Mouse (Mus musculus): ENCODE measurements around the gene Srsf5. TPM values are rescaled to one million over a fixed set of nuclear protein-coding genes. Genes with fewer than 3 reads are reported as not detected.

The Srsf5 gene
- polyA plus RNA-seq, 1 experiment from 2014 or later = 357 TPM

DNA sequence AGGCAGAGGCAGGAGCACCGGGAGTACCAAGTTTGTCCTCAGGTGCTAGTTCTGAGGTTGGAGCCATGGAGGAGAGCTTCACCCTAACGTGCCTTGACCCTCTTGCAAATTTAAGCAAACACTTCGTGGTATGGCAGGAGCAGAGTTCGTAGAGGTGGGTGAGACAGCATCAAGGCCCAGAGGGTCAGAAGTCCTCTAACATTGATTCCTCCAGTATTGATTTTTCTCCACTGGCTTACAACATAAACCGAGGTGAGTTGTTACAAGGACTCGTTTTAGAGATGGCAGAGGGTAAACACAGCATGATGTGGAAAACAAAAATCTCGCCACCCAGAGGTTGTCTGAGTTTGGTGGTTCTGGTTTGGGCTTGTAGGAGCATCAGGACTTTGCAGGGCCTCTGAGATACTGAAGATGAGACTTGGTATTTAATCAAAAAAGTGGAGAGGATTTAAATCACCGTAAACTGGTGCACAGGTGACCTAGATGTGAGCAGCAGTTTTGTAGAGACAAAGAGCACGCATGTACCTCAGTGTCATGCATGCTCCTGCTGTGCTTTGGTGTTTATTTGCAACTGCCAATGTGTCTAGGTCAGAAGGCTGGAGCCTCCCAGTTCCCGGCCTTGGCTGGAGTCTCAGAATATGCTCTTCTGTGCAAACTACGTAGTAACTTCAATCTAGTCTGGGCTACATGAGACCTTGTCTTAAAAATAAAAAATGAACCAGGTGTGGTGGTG is 30.8 kb downstream of the Srsf5 start:
- Histone ChIP-seq H3K9ac (no peak overlapping the region), H3K4me1 (no peaks in the 10 kb centered on the region), H3K4me3 (no peak overlapping the region), H3K27me3 (replicated peaks) (0 out of 2 replicates have a peak, but pooled peaks cover 8% of the 10 kb centered on the region), H3K27ac (peak overlapping the region; percentile 50; the same call in 1 of the 2 replicates), H3K9me3 (replicated peaks) (no peaks in the 10 kb centered on the region), H3K4me2 (no peak overlapping the region), H3K36me3 (no peaks in the 10 kb centered on the region)
- 56% methylated on average over 11 of the region's 11 CpGs for WGBS (ENCODE audit: insufficient replicate concordance)
- ATAC-seq = peak; percentile 66; the same call in 1 of the 2 replicates

DNA sequence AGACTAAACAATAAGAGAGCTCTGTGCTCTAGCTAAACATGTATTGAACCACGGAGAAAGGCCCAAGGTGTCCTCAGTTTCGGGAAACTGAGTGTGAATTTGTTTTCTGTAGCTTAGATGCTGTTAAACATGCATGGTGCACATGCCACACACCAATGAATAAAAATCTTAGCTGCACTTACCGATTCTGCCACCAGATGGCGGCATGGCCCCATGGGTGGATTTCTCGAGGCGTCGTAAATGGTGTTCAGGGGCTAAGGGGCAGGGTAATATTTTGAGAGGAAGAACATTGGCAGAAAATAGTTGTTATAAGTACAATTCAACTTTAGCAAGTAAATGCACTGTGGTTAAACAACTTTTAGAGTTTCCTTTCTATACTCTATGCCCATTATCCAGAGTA is 37.0 kb downstream of the Srsf5 start:
- no peak for ATAC-seq
- no peaks in the 10 kb centered on the region for H3K9me3 ChIP-seq (replicated peaks)
- no peak overlapping the region for H3K4me3 ChIP-seq
- WGBS (ENCODE audit: insufficient replicate concordance) = under 1% methylated on average over 7 of the region's 7 CpGs
- no peak overlapping the region for H3K9ac ChIP-seq
- no peaks in the 10 kb centered on the region for H3K4me1 ChIP-seq
- no peaks in the 10 kb centered on the region for H3K27me3 ChIP-seq (replicated peaks)
- H3K4me2 ChIP-seq = no peak overlapping the region
- H3K27ac ChIP-seq = no peak overlapping the region
- H3K36me3 ChIP-seq = no peaks in the 10 kb centered on the region

GRCm38 (mm10) chr12:80983695-80984094 is 38.4 kb downstream of the Srsf5 start:
- H3K4me1 ChIP-seq = no peaks in the 10 kb centered on the region
- no peak for ATAC-seq
- H3K4me2 ChIP-seq = no peak overlapping the region
- H3K36me3 ChIP-seq = no peaks in the 10 kb centered on the region
- WGBS (ENCODE audit: insufficient replicate concordance) = 57% methylated on average over 9 of the region's 9 CpGs
- no peak overlapping the region for H3K4me3 ChIP-seq
- no peak overlapping the region for H3K27ac ChIP-seq
- no peaks in the 10 kb centered on the region for H3K9me3 ChIP-seq (replicated peaks)
- no peaks in the 10 kb centered on the region for H3K27me3 ChIP-seq (replicated peaks)
- H3K9ac ChIP-seq = no peak overlapping the region

- no peak overlapping the region for H3K4me2 ChIP-seq
- 62% methylated on average over 4 of the region's 4 CpGs for WGBS (ENCODE audit: insufficient replicate concordance)
- H3K4me3 ChIP-seq = no peak overlapping the region
- no peak overlapping the region for H3K27ac ChIP-seq
- H3K9me3 ChIP-seq (replicated peaks) = no peaks in the 10 kb centered on the region
- H3K36me3 ChIP-seq = no peaks in the 10 kb centered on the region
- no peak overlapping the region for H3K9ac ChIP-seq
- no peaks in the 10 kb centered on the region for H3K4me1 ChIP-seq
- no peak for ATAC-seq
- no peaks in the 10 kb centered on the region for H3K27me3 ChIP-seq (replicated peaks)
These were observed 41.3 kb downstream of the Srsf5 start for GRCm38 (mm10) chr12:80986628-80987027.

- no peak for ATAC-seq
- H3K27ac ChIP-seq = no peak overlapping the region
- WGBS (ENCODE audit: insufficient replicate concordance) = 74% methylated on average over 3 of the region's 3 CpGs
These were observed 43.0 kb downstream of the Srsf5 start for GRCm38 (mm10) chr12:80988286-80988685.

GRCm38 (mm10) chr12:80990901-80991445 is 45.7 kb downstream of the Srsf5 start:
- ATAC-seq = no peak
- 75% methylated on average over 13 of the region's 13 CpGs for WGBS (ENCODE audit: insufficient replicate concordance)
- Histone ChIP-seq H3K36me3 (no peaks in the 10 kb centered on the region), H3K9ac (no peak overlapping the region), H3K4me2 (no peak overlapping the region), H3K4me1 (no peaks in the 10 kb centered on the region), H3K27ac (no peak overlapping the region), H3K9me3 (replicated peaks) (no peaks in the 10 kb centered on the region), H3K27me3 (replicated peaks) (no peaks in the 10 kb centered on the region), H3K4me3 (no peak overlapping the region)

More at GRCm38 (mm10) chr12:80988286-80988685, 43.0 kb downstream of the Srsf5 start:
- Histone ChIP-seq H3K36me3 (no peaks in the 10 kb centered on the region), H3K4me3 (no peak overlapping the region), H3K9ac (no peak overlapping the region), H3K9me3 (replicated peaks) (no peaks in the 10 kb centered on the region), H3K4me2 (no peak overlapping the region), H3K4me1 (no peaks in the 10 kb centered on the region), H3K27me3 (replicated peaks) (no peaks in the 10 kb centered on the region)

GRCm38 (mm10) chr12:80991806-80992205 is 46.5 kb downstream of the Srsf5 start:
- Histone ChIP-seq H3K4me3 (no peak overlapping the region), H3K27me3 (replicated peaks) (no peaks in the 10 kb centered on the region), H3K9ac (no peak overlapping the region), H3K9me3 (replicated peaks) (no peaks in the 10 kb centered on the region), H3K4me1 (no peaks in the 10 kb centered on the region), H3K27ac (no peak overlapping the region), H3K36me3 (no peaks in the 10 kb centered on the region), H3K4me2 (no peak overlapping the region)
- WGBS (ENCODE audit: insufficient replicate concordance) = 63% methylated on average over 10 of the region's 10 CpGs
- no peak for ATAC-seq

- 69% methylated on average over 8 of the region's 8 CpGs for WGBS (ENCODE audit: insufficient replicate concordance)
- ATAC-seq = no peak
These were observed 47.3 kb downstream of the Srsf5 start for GRCm38 (mm10) chr12:80992540-80993122.

DNA sequence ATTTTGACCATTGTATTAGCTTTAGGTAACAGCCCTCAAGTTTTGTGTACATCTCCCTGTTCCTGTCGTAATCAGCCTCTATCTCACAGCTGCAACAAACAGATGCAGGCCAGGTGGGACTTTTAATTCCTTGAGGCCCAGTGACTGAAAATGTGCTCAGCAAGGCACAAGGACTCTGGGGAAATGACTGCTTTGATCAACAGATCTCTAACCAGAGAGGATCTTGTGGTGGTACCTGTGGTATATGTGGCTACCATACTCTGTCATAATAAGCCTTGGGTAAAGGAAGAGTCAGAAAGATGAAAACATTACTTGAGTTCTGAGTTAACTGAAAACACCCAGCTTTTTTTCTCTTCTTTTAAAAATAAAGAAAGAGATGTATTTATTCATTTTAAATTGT is 48.5 kb downstream of the Srsf5 start:
- no peaks in the 10 kb centered on the region for H3K9me3 ChIP-seq (replicated peaks)
- no peaks in the 10 kb centered on the region for H3K36me3 ChIP-seq
- no peaks in the 10 kb centered on the region for H3K4me1 ChIP-seq
- no peak overlapping the region for H3K27ac ChIP-seq
- H3K4me2 ChIP-seq = no peak overlapping the region
- H3K9ac ChIP-seq = no peak overlapping the region
- peaks cover 11% of the 10 kb centered on the region for H3K27me3 ChIP-seq (replicated peaks)
- 60% methylated on average over 1 of the region's 1 CpGs for WGBS (ENCODE audit: insufficient replicate concordance)
- ATAC-seq = no peak
- no peak overlapping the region for H3K4me3 ChIP-seq

More at GRCm38 (mm10) chr12:80992540-80993122, 47.3 kb downstream of the Srsf5 start:
- H3K4me2 ChIP-seq = no peak overlapping the region
- H3K9me3 ChIP-seq (replicated peaks) = no peaks in the 10 kb centered on the region
- H3K9ac ChIP-seq = no peak overlapping the region
- no peak overlapping the region for H3K27ac ChIP-seq
- peaks cover 2% of the 10 kb centered on the region for H3K27me3 ChIP-seq (replicated peaks)
- no peaks in the 10 kb centered on the region for H3K36me3 ChIP-seq
- H3K4me3 ChIP-seq = no peak overlapping the region
- no peaks in the 10 kb centered on the region for H3K4me1 ChIP-seq

DNA sequence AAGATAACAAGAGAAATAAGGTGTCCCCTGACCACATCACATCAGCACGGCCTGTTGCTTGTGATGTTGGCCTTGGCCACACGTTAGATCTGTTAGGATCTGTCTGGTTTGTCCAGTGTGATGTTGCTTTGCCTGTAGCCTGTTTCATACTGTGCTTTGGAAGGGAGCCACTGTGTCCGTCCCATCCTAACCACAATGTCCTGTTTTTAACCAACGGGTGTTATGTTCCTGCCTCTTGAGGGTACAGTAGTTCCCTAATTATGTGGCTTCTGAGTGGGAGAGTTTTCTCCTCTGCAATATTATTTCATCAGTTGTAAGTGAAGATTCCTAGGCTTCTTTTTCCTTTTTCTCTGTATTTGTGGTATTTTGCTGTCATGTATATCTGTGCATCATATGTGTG is 50.0 kb downstream of the Srsf5 start:
- H3K4me3 ChIP-seq = no peak overlapping the region
- no peak overlapping the region for H3K9ac ChIP-seq
- no peaks in the 10 kb centered on the region for H3K9me3 ChIP-seq (replicated peaks)
- H3K27ac ChIP-seq = no peak overlapping the region
- no peaks in the 10 kb centered on the region for H3K36me3 ChIP-seq
- no peak overlapping the region for H3K4me2 ChIP-seq
- ATAC-seq = no peak
- no peaks in the 10 kb centered on the region for H3K4me1 ChIP-seq
- H3K27me3 ChIP-seq (replicated peaks) = peaks cover 25% of the 10 kb centered on the region
- WGBS (ENCODE audit: insufficient replicate concordance) = 32% methylated on average over 4 of the region's 4 CpGs

DNA sequence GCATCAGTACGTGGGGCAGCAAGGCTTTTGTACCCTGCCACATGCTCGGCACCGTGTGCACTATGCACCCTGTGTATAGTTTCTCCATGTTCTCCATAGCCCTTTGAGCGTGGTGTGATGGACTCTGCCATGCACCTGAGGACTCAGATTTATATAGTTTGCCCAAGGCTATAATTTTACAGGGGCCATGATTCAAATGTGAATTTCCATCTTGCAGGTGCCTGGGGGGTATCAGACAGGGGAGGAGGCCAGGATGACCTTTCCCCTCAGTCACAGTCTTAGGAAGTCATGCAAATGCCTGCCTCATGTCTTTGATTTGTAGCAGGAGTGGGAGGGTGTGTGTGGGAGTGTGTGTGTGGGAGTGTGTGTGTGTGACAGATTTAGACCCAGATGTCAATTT is 52.3 kb downstream of the Srsf5 start:
- Histone ChIP-seq H3K9ac (no peak overlapping the region), H3K4me3 (no peak overlapping the region), H3K36me3 (no peaks in the 10 kb centered on the region), H3K4me2 (no peak overlapping the region), H3K27ac (no peak overlapping the region), H3K4me1 (no peaks in the 10 kb centered on the region), H3K9me3 (replicated peaks) (no peaks in the 10 kb centered on the region), H3K27me3 (replicated peaks) (peaks cover 27% of the 10 kb centered on the region)
- 77% methylated on average over 4 of the region's 4 CpGs for WGBS (ENCODE audit: insufficient replicate concordance)
- ATAC-seq = no peak

- Histone ChIP-seq H3K27ac (no peak overlapping the region), H3K4me3 (no peak overlapping the region)
- WGBS (ENCODE audit: insufficient replicate concordance) = 10% methylated on average over 33 of the region's 33 CpGs
These were observed 53.4 kb downstream of the Srsf5 start for GRCm38 (mm10) chr12:80998528-80999221.

More at GRCm38 (mm10) chr12:80998528-80999221, 53.4 kb downstream of the Srsf5 start:
- Histone ChIP-seq H3K4me1 (no peaks in the 10 kb centered on the region), H3K27me3 (replicated peaks) (peaks cover 33% of the 10 kb centered on the region), H3K9ac (no peak overlapping the region), H3K9me3 (replicated peaks) (no peaks in the 10 kb centered on the region), H3K36me3 (no peaks in the 10 kb centered on the region), H3K4me2 (peak overlapping the region; percentile 41)
- ATAC-seq = no peak
